Mouse (Mus musculus): ENCODE data around the gene Mfsd7a. TPM values are rescaled to one million over a fixed set of nuclear protein-coding genes. Genes with fewer than 3 reads are reported as not detected.

Gene Mfsd7a
- total RNA-seq, 1 experiment from 2014 or later: 0.46 TPM

- ATAC-seq (replicated peaks; ENCODE audit: low read depth, poor library complexity, severe bottlenecking): no peak
Measured at GRCm38 (mm10) chr5:108436101-108436500, 12.6 kb downstream of the Mfsd7a start.

- ATAC-seq (replicated peaks; ENCODE audit: low read depth, poor library complexity, severe bottlenecking): peak; percentile 98
Measured at GRCm38 (mm10) chr5:108433804-108434587, 14.7 kb downstream of the Mfsd7a start, which contains the start of gene Atp5k. Atp5k (minus strand) TSS chr5:108434448.

GRCm38 (mm10) chr5:108431196-108431595 lies 17.5 kb downstream of the Mfsd7a start:
- ATAC-seq (replicated peaks; ENCODE audit: low read depth, poor library complexity, severe bottlenecking): no peak

- ATAC-seq (replicated peaks; ENCODE audit: low read depth, poor library complexity, severe bottlenecking): peak; percentile 94
Measured at GRCm38 (mm10) chr5:108427186-108427585, 21.5 kb downstream of the Mfsd7a start.

GRCm38 (mm10) chr5:108423427-108423826 lies 25.3 kb downstream of the Mfsd7a start:
- no peak for ATAC-seq (replicated peaks; ENCODE audit: low read depth, poor library complexity, severe bottlenecking)

- ATAC-seq (replicated peaks; ENCODE audit: low read depth, poor library complexity, severe bottlenecking): no peak
Measured at GRCm38 (mm10) chr5:108422741-108423140, 25.9 kb downstream of the Mfsd7a start.

- 0 out of 2 replicates have a peak, but pooled peaks have one; percentile 56 for ATAC-seq (replicated peaks; ENCODE audit: low read depth, poor library complexity, severe bottlenecking)
Measured at GRCm38 (mm10) chr5:108414711-108415110, 34.0 kb downstream of the Mfsd7a start.

GRCm38 (mm10) chr5:108406977-108407376 lies 41.7 kb downstream of the Mfsd7a start:
- ATAC-seq (replicated peaks; ENCODE audit: low read depth, poor library complexity, severe bottlenecking): no peak

- peak; percentile 98 for ATAC-seq (replicated peaks; ENCODE audit: low read depth, poor library complexity, severe bottlenecking)
Measured at GRCm38 (mm10) chr5:108405460-108405859, 43.2 kb downstream of the Mfsd7a start.

- no peak for ATAC-seq (replicated peaks; ENCODE audit: low read depth, poor library complexity, severe bottlenecking)
Measured at GRCm38 (mm10) chr5:108403453-108403852, 45.2 kb downstream of the Mfsd7a start.

Other genes starting within 250 kb of the Mfsd7a start
- gene Dr1, start 180.0 kb downstream of the Mfsd7a start, total RNA-seq (2017): 57.1 and 71.1 TPM in 2 replicates
- 6.7 and 8.8 TPM in 2 replicates for gene Pigg, start 136.3 kb downstream of the Mfsd7a start, total RNA-seq (2017)
- 0.14 TPM in 1 of 2 replicates, not detected in the other for gene Gm42517, start 81.0 kb downstream of the Mfsd7a start, total RNA-seq (2017)
- gene Pde6b, start 60.5 kb downstream of the Mfsd7a start, total RNA-seq (2017): not detected in 2 replicates
- gene Atp5k, start 14.4 kb downstream of the Mfsd7a start, total RNA-seq (2017): 186 and 241 TPM in 2 replicates
- 13.0 and 16.1 TPM in 2 replicates for gene Pcgf3, start 12.3 kb upstream of the Mfsd7a start, total RNA-seq (2017)
- gene Cplx1, start 101.1 kb upstream of the Mfsd7a start, total RNA-seq (2017): 0.27 TPM in 1 of 2 replicates, not detected in the other
- gene Gak, start 180.9 kb upstream of the Mfsd7a start, total RNA-seq (2017): 102 and 105 TPM in 2 replicates
- 17.2 and 19.9 TPM in 2 replicates for gene Tmem175, start 180.9 kb upstream of the Mfsd7a start, total RNA-seq (2017)
- gene Idua, start 211.4 kb upstream of the Mfsd7a start, total RNA-seq (2017): 6.6 and 12.9 TPM in 2 replicates
- gene Dgkq, start 220.8 kb upstream of the Mfsd7a start, total RNA-seq (2017): 6.2 and 12.8 TPM in 2 replicates
- gene Slc26a1, start 226.7 kb upstream of the Mfsd7a start, total RNA-seq (2017): 3.9 and 5.1 TPM in 2 replicates
- 1.6 and 3.7 TPM in 2 replicates for gene Fgfrl1, start 243.5 kb upstream of the Mfsd7a start, total RNA-seq (2017)

Measured in common myeloid progenitor, adult 5-6 weeks (primary cell).